Mouse (Mus musculus) mouse trophoblast stem cell (cell line): ENCODE measurements around the gene Smc1b.

ENCODE experiments used
- in situ Hi-C, 2 experiments: fragments of 300-500 bp; cut with MseI, MboI; formaldehyde crosslinking; loops; 2 replicates in 1 of 2; 3 replicates in 1 of 2; pipeline ENCODE4 v1.15.1; 2025

Gene Smc1b

DNA sequence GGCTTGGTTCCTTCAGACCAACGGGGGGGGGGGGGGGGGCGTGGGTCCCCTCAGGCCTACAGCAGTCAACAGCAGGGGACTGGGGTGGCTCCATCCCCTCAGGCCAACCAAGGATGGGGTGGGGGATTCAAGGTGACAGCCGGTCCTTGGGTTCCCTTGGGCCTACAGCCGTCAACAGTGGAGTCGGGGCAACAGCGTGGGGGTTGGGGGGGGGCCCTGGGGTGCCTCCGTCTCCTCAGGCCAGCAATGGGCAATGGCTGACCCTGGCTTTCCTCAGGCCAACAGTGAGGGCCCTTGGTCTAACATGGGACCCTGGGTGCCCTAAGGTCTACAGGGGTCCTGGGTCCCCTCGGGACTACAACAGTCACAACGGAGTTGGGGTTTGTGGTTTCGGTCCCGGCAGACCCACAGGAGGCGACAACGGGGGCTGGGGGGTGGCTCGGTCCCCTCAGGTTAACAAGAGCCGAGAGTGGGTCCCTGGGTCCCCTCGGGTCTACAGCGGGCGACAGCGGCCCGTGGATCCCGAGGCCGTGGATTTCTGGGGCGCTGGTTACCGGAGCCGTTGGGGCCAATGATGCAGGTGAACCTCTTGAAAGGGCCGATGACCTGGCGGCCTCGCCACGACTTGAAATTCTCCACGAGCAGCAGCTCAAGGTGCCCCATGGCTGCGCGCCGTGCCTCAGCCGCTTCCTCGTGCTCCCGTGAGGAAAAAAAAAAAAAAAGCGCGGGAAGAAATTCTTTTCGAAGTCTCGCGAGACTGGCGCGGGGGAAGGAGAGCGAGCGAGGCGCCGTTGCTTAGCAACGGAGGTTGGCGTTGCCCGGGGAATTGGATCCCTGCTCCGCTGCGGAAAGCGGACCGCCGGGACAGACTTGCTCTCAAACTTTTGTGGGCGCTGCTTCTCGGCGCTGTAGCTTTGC lies at the start of gene Smc1b, which contains the start of gene Ribc2:
Smc1b (minus strand) TSS at position 690 of the 918 bp plus-strand sequence.
Ribc2 (plus strand) TSS at position 804 of the 918 bp plus-strand sequence.
- in situ Hi-C loops, result no loop called here

DNA sequence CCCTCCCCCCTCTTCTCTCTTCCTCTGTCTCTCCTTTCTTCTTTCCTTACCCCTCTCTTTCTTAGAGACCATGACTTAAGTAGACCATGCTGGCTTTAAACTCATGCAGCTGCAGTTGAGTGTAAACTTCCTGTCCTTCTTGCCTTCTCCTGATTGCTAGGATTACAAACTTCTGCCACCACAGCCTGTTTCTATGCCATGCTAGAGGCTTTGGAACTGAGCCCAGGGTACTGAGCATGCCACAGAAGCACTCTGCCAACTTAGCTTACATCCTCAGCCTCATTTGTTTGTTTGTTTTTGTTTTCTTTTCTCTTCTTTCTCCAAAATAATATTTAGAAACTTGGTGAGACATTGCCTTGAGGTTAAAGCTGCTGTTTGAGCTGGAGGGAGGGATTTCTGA lies 48.6 kb upstream of the Smc1b start:
- in situ Hi-C loops, result no loop called here

DNA sequence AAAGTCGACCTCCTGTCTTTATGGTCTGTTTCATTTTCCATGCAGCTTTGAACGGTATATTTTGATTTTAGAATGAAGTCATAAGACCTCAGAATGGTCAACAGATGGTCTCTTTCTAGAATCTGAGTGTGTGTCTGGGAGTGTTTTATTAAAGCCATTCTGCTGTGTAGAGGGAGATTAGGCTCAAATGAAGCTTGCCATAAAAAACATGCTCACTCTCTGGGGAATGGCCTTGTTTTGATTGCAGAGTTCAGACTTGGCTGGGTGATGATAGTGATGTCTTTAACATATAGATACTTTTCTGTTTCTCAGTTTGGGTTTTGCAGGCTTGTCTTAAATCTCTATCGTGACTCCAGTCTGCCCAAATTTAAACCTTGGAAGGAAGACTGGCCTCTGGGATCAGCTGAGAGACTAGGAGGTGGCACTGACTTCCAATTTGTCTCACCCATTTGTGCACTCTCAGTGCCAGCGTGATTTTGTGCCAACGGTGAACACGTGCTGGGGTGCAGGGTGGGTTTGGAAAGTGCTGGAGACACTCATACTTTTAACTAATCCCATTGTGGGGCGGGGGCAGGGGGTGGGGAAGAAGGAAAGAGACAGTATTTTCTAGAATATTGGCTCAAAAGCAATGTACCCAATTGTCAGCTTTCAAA lies 47.9 kb upstream of the Smc1b start:
- in situ Hi-C loops, result no loop called here

DNA sequence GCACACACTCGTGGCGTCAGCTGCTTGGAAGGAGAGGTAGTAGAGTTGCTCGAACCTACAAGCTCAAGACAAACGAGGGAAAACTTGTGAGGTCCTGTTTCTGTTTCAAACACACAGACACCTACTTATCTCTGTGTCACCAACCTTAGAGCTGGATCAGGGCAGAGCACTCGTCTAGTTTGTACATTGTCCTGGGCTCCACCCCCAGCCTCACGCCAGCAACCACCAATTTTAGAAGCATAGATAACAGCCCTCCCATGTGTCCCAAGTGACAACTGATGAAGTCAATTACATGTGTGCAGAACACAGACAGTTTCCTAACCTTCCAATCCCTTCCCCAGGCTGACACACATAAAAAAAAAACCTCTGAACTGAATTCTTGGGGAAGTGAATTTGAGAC lies 46.4 kb upstream of the Smc1b start:
- in situ Hi-C loops, result no loop called here

DNA sequence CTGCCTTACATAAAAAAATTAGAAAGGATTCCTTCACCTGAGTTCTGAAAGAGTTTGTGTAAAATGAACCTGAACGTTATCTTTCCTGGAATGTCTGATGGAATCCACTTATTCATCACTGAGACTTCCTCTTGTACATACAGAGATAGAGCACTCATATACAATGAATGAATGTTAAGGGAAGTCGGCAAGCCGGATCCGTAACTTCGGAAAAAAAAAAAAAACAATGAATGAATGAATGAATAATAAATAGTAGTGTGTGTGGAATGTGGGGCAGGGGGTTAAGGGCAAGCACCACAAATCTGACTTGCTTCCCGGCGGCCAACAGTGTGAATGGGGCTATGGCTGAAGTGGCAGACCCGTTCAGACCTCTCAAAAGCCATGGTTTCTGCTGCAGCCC lies 45.8 kb upstream of the Smc1b start:
- in situ Hi-C loops, result no loop called here

DNA sequence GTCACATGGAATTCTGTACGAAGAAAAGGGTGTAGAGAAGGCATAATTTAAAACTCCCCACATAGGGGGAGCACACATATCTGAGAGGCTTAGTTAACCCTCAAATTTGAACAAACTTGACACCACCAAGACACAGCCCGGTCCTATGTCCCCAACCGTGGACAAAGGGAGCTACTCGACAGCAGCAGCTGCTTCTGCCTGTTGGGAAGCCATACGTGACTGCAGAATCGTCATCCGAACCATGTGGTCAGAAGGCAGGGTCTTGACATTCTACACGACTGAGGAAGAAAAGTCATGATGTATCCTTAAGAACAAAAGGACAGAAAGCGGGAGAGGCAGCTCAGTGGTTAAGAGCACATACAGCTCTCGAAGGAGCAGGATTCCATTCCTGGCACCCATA lies 42.3 kb upstream of the Smc1b start:
- in situ Hi-C loops, result no loop called here

DNA sequence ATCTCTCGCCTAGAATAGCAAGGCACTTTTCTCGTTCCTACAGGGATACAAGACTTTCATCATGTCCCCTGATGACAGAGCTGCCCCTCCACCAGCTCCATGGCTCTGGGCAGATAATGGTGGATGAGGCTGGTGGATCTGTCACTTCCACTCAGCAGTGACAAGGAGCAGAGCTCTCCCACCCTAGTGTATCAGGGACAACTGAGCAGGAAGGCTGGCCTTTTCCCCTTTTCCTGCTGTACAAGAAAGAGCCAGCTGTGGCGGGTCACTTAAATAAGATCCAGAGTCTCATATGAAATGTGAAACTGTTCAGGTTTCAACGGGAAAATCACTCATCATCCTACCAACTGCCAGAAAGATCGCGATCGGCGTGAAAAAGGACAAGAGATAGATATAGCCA lies 41.7 kb upstream of the Smc1b start:
- in situ Hi-C loops, result no loop called here

DNA sequence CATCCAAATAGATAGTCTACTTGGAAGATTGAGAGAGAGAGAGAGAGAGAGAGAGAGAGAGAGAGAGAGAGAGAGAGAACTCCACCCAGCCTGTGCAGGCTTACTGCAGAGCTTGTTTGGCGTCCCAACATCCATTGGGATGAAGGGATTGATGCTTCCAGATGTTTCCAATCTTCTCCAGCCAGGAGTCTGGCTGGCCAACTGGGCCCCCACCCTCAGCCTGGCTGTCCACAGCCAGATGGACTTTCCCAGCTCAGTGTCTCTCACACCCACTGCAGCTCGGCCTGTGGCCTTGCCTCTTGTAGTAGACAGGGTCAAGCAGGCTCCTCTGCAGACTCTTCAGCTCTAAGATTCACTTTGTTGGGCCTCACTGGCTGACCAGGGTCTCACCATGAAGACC lies 40.3 kb upstream of the Smc1b start:
- in situ Hi-C loops, result no loop called here

DNA sequence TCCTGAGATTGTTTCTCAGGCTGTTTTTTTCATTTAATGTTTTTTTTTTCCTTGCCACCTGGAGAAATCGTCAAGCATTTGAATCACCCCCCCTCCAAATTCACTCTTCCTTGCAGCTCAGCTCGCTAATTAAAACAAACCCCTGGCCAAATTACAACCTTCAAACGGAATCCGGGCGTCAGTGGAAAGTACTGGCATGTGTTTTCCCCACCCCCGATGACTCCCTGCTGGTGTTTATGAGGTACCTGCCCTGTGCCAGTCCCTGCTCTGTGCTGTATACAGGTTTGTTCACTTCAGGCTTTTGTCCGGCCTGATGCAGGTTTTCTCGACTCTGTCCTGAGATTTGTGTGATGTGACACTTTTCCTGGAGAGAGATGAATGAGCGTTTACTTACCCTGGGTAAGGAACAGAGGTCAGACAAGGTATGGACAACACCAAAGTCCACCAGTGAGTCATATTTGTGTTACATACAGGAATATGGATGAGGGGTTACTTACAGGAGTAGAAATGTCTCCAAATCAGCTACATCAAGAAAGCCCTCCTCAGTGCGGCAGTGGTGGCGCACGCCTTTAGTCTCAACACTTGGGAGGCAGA lies 35.4 kb upstream of the Smc1b start:
- in situ Hi-C loops, result no loop called here

DNA sequence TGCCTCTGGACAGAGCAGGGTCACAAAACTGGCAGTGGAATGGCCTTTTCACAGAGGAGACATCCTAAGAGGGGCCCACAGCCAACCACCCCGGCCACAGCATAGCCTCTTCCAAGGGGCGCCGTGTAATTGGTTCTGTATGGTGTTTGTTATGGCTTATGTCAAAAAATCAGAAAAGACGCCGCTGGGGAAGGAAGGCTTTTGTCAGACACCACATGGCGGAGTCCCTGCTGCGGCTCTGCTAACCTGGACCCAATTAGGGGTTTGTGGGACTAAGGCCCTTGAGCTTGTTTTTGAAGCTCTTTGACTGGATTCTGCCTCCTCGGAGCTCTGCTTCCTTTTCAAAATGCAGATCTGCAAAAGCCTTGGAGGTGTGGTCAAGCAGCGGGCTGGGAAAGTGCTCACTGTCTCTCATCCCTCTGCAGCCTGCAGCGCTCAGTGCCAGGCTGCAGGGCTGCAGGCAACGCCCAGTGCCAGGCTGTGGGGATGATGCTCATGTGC lies 34.7 kb upstream of the Smc1b start:
- in situ Hi-C loops, result no loop called here

DNA sequence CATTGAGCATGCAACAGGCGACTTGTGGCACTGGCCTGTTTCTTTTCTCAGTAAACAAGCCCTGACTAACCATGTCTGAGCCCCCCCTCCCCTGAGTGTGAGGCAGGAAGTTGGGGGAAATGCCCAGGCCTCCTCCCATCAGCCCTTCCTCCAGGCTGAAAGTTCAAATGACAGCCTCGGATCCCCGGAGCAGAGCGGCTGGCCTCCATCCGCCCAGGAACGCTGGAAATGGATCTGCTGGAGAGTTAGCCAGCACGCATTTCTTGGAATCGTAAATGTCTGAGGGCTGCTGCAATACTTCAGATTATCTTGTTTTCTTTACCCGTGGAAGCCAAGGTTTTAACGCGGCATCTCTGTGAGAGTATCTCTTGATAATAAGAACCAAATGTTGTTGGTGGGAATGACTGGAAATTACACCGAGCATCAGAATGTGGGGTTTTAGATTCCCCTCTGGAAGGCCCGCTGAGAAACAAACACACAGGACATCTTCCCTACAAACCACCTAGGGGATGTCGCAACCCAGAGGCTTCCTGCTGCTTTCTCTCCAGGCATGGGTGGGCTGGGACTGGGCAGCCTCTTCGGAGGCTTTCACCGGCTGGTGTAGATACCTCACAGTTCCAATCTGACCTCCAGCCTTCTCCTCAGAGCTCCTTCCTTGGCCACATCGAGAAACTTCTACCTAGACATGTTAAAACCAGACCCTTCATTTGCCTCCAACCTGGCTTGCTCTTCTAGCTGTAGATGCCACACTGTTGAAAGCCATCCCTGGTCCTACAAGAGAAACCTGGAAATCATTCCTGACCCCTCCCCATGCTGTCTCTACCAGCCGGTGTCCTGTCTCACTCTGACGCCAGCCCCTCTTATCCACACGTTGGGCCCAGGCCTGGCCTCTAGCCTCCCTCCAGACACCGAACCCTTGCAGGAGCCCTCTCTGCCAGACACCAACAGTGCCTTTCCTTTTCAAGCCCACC lies 31.2 kb upstream of the Smc1b start:
- in situ Hi-C loops, result no loop called here

DNA sequence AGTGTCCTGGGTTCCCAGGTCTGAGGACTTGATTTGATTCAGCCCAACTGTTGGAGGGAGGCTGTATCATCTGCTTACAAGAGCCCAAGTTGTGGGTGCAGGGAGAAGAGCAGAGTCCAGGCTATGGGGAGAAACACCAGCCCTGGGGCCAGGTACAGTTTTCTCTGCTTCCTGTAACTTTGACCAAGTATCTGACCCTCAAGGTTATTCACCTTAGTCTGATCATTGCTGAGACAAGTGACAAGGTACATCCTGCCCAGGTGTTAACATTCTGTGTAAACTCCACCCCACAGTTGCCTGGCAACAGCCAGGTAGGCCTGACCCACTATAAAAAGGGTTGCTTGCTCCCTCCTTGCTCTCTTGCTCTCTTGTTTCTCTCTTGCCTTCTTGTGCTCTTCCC lies 29.7 kb upstream of the Smc1b start:
- in situ Hi-C loops, result no loop called here

DNA sequence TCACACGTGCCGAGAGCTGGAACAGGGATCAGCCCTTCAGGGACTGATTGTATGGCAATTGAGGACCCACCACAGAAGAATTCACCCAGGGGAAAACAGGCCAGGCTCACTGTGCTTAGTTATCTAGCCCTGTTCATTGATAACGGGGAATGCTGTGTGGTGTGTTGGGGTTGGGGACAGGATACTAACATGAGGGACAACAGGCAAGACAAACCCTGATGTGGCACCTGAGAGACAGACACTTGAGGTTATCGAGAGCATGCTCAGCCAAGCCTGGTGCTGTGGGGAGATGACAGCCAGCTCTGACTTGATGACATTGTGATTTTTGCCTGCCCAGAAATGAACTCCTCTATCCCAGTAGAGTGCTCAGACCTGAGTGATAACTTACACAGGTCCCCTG lies 24.4 kb upstream of the Smc1b start:
- in situ Hi-C loops, result no loop called here

DNA sequence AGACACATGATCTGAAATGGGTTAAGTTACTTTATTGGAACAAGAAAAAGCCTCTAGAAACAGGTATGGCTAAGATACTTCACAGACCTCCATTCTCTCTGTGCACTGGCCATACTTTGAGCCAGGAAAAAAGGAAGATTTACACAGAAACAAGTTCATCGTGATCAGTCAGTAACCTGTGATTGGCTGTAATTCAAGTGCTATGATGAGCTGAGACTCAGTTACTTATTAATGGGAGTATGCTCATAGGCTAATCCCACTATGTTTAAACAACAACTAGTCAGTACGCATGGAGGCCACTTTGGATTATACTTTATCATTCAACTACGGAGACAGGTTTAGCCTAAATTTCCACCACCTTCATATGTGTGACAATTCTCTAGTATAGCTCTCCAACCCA lies 22.3 kb upstream of the Smc1b start:
- in situ Hi-C loops, result loop anchor here (5.0 kb wide), 1 partner anchor 78 kb away; no protein-coding TSS in a partner anchor

DNA sequence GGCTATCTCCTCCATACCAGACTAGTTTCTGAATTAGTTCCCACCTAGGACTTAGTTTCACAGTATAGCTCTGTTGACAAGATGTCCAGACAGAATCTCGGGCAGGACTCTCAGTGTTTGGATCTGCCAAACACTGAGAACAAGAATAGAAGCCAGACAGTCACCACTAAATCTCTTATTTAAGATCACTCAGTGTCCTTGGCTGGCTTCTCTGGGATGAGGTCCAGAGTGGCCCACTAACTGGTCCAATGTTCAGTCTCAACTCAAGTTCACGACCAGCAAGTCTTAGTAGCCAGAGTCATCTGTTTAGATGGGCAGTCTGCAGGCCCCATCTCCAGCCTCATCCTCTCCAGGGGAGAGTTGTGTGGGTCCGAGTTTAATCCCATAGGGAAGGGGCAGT lies 20.8 kb upstream of the Smc1b start:
- in situ Hi-C loops, result loop anchor here (5.0 kb wide), 1 partner anchor 80 kb away; no protein-coding TSS in a partner anchor

DNA sequence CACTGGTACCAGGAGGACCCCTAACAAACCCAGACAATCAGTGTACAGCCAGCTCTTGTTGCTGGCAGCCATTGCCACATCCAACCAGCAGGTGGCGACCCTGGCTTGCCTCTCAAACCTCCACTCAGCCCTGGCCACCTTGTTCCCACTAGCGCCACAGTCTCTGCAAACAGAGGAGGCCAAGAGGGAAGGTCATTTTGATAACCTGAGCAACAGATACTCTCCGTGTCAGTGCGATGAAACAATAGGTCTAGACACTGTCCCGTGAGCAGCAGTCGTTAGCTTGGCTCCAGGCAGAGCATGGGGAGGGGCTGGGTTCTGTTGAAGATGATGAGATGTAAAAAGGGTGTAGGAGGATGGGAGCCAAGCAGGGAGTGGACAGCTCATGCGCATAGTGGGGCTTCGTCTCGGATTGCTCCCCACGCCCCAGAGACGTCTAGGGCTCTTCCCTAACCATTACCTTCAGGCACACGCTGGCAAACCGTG lies 19.7 kb upstream of the Smc1b start:
- in situ Hi-C loops, result loop anchor here (5.0 kb wide), 1 partner anchor 81 kb away; no protein-coding TSS in a partner anchor

DNA sequence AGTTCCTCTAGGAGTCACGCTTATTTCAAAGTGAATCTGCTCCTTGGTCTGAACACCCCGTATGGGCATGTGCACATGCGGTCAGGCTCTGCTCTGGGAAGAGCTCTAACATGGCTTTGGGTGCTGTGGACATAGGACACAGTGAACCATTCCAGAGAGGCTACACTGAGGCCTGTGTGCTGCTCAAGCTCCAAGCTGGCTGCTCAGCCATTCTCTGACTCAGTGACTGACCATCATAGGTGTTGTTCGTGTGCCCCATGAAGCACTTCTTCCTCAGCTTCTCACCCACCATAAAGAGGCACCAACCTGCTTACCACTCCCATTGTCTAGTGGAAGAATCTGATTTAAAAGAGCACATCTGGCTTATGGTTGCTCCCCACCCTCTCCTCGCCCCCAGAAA lies 12.5 kb upstream of the Smc1b start:
- in situ Hi-C loops, result no loop called here

DNA sequence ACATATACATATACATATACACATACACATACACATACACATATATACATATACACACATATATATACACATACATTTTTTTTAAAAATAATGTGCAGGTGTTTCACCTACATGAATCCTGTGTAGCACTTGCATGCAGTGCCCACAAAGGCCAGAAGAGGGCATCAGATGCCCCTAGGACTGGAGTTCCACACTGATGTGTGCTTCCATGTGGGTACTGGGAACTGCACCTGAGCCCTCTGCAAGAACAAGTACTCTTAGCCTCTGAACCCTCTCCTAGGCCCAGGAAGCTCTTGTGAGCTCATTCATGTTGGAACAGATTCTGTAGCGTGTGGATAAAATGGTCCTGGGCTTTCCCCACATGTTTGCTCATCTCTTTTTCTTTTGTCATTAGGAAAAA lies 12.0 kb upstream of the Smc1b start:
- in situ Hi-C loops, result no loop called here

DNA sequence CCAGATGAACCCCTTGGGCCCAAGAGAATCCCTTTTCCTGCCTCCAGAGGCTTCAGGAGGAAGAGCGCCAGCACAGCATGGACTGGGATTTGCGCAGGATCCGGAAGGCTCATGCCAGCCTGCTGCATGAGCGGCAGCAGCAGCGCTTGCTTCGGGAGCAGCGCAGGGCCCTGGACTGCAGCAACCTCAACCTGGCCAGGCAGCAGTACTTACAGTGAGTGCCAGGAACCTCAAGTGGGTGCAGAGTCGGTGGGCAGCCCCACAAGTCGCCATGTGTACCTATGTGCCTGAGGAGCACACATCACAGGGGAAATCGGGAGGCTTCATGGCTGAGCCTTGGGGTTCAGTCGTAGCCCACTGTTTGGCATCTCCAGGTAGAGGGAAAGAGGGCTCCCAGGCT lies 11.4 kb upstream of the Smc1b start:
- in situ Hi-C loops, result no loop called here

DNA sequence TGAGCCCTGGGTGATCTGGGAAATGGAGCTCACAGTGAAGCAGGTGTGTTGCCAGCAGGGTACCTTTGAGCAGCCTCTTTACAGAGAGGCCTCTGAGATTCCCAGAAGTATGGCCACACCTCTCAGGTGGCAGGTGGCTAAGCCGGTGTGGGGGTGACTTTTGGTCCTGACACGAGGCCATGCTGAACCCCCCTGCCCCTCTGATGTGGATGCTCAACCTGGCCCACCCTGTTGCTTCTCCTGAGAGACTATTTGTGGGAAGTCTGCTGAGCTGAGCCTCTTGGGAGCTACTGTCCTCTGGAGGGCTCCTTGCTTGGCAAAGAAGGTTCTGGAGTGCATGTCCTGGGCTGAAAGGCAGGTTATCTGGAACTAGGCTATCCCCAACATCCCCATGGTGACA lies 10.7 kb upstream of the Smc1b start:
- in situ Hi-C loops, result no loop called here

DNA sequence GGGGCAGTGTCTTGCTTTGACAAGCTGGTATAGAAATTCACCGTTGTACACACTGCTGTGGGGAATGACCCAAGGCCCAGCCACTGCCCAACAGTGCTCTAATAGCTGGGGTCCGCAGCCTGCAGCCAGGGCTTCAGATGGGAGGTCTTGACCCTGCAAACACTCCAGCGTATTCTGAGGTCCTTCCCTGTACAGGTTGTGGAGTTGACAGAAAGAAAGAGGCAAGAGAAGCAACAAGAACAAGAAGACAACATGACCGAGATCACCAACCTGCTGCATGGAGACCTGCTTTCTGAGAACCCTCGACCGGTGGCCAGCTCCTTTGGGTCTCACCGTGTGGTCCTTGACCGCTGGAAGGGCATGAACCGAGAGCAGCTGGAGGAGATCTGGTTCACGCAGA lies 9.5 kb upstream of the Smc1b start:
- in situ Hi-C loops, result no loop called here
